Mouse (Mus musculus): ENCODE measurements around the gene Kif6. TPM values are rescaled to one million over a fixed set of nuclear protein-coding genes. Genes with fewer than 3 reads are reported as not detected.

Kif6 gene
- polyA plus RNA-seq, 1 experiment from 2014 or later, result 3.2 TPM

DNA sequence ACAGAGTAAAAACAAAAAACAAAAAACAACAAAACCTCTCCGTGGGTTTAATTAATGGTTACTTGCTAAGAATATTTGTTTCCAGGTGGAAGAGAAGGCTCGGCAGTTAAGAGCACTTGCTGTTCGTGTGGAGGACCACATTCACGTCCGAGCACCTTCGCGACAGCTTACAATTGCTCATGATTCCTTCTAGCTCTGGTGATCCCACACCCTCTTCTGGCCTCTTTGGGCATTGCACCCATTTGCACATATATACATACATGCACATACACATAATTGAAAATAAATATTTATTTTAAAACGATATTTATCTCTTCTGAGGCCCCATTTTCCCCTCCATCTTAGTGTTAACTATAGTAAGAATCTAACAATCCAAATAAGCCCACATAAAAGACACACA lies 13.9 kb downstream of the Kif6 start:
- H3K9me3 ChIP-seq, result no peaks in the 10 kb centered on the region
- no peaks in the 10 kb centered on the region for H3K27me3 ChIP-seq
- H3K4me2 ChIP-seq, result no peak overlapping the region
- 0 out of 2 replicates have a peak, but pooled peaks cover 5% of the 10 kb centered on the region for H3K4me1 ChIP-seq
- no peak for ATAC-seq (ENCODE audit: insufficient number of reproducible peaks, insufficient read depth, low FRiP score, low TSS enrichment, low read depth)
- no peak overlapping the region for H3K9ac ChIP-seq
- WGBS, result 88% methylated on average over 8 of the region's 8 CpGs
- no peak overlapping the region for H3K4me3 ChIP-seq
- H3K27ac ChIP-seq, result no peak overlapping the region
- no peaks in the 10 kb centered on the region for H3K36me3 ChIP-seq

DNA sequence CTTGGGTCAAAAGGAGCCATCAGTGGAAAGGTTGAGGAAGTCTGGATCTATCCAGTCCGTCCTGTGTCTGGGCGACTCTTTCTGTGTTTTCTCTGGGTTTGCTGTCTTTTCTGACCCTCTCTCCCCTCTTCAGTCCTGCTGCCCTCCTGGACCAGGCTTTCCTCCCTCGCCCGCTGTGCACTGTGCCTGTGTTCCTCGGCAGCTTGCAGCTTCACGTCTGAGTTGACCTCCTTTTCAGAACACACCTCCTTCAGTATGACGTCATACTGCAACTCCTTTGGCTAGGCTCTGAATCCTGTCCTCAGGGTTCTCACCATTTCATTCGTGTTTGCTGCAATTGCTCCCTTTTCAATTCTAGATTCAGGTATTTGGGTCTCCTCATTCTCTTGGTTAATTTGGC lies 18.1 kb downstream of the Kif6 start:
- Histone ChIP-seq H3K27me3 (no peaks in the 10 kb centered on the region), H3K4me2 (no peak overlapping the region), H3K9me3 (no peaks in the 10 kb centered on the region), H3K9ac (0 out of 2 replicates have a peak overlapping the region, but pooled peaks have one; percentile 27), H3K4me3 (no peak overlapping the region), H3K4me1 (no peaks in the 10 kb centered on the region), H3K27ac (no peak overlapping the region), H3K36me3 (no peaks in the 10 kb centered on the region)
- 24% methylated on average over 8 of the region's 8 CpGs for WGBS
- no peak for ATAC-seq (ENCODE audit: insufficient number of reproducible peaks, insufficient read depth, low FRiP score, low TSS enrichment, low read depth)

DNA sequence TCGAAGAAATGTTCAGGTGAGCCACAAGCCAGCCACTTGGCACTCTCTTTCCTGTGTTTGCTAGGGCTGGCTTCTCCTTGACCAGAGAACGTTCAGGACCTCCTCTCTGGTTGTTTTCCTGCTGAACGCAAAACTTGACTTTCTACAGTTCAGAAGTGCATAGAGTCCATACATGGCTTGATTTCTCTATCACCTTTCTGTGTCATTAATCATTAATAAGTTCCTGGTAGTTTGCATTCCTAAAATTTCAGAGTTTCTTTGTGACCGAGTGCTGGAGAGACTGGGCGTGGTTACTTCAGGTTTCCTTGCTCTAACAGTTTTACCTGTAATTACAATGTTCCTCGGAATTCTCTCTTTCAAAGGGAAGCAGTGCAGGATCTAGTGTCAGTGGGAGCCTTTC lies 27.0 kb downstream of the Kif6 start:
- H3K9ac ChIP-seq, result no peak overlapping the region
- no peak overlapping the region for H3K4me3 ChIP-seq
- WGBS, result 82% methylated on average over 6 of the region's 6 CpGs
- H3K4me2 ChIP-seq, result no peak overlapping the region
- H3K27ac ChIP-seq, result no peak overlapping the region
- no peak for ATAC-seq (ENCODE audit: insufficient number of reproducible peaks, insufficient read depth, low FRiP score, low TSS enrichment, low read depth)
- no peaks in the 10 kb centered on the region for H3K4me1 ChIP-seq
- H3K9me3 ChIP-seq, result no peaks in the 10 kb centered on the region
- no peaks in the 10 kb centered on the region for H3K36me3 ChIP-seq
- no peaks in the 10 kb centered on the region for H3K27me3 ChIP-seq

DNA sequence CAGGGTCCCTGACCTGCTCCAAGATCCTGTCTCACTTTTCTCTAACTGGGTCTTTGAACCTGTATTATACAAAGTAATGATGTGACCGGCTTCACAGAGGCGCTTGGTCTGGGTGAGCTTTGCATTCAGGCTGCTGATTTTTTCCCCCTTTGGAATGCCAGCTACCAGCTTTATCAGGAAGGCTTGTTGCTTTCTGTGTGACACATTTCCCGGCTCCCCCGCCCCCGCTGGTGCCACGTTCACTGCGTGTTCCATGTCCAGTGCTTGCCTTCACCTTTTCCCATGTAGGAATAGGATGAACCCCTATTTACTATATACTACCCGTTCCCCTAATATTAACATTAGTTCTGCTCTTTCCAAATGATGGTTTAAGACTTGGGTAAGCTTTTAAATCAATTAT lies 27.4 kb downstream of the Kif6 start:
- no peak for ATAC-seq (ENCODE audit: insufficient number of reproducible peaks, insufficient read depth, low FRiP score, low TSS enrichment, low read depth)
- no peak overlapping the region for H3K4me3 ChIP-seq
- no peak overlapping the region for H3K9ac ChIP-seq
- no peaks in the 10 kb centered on the region for H3K27me3 ChIP-seq
- H3K27ac ChIP-seq, result no peak overlapping the region
- H3K4me1 ChIP-seq, result no peaks in the 10 kb centered on the region
- H3K4me2 ChIP-seq, result no peak overlapping the region
- WGBS, result 93% methylated on average over 8 of the region's 8 CpGs
- no peaks in the 10 kb centered on the region for H3K9me3 ChIP-seq
- no peaks in the 10 kb centered on the region for H3K36me3 ChIP-seq

DNA sequence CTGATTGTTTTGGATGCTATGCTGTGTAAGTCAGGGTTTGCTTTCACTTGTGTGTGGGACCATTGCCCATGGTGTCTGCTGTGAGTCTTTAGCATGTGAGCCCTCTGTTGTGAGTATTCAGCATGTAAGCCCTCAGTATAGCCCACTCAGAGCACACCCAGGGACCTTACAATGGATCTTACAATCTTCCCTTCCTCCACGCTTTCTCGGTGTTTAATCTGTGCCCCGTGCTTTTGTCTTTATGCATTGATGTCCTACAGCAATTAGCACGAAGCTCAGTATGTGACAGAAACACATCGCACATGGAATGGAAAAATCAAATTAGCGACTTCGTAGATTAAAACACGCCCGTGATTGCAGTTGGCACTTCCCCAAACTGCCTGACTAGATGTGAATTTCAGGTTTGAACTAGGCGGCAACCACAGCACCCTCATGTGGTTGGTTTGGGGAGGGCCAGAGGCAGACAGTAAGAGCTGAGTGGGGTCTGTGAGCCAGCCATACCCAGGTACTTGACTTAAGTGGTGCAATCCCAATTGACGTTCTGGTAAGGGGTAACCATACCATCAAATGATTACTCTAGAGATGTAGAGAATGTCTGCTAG lies 28.1 kb downstream of the Kif6 start:
- Histone ChIP-seq H3K9me3 (no peaks in the 10 kb centered on the region), H3K36me3 (no peaks in the 10 kb centered on the region), H3K4me2 (no peak overlapping the region), H3K4me1 (no peaks in the 10 kb centered on the region), H3K9ac (no peak overlapping the region), H3K27me3 (no peaks in the 10 kb centered on the region), H3K4me3 (no peak overlapping the region), H3K27ac (no peak overlapping the region)
- ATAC-seq (ENCODE audit: insufficient number of reproducible peaks, insufficient read depth, low FRiP score, low TSS enrichment, low read depth), result no peak
- WGBS, result 86% methylated on average over 11 of the region's 11 CpGs

DNA sequence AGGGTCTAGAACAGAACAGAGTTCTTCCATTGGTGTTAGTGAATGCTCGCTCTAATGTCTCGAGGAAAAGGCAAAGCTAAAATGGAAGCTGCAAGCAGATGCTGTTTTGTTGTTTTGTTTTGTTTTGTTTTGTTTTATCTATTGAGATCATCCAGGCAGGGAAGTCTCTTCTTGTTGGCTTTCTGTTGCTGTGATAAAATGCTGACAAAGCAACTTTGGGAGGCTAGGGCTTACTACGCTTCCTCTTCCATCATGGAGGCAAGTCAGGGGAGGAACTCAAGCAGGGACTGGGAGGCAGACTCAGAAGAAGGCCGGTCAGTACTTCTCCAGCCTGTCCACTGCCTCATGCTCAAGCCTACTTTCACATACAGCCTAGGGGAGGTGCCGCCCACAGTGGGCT lies 31.3 kb downstream of the Kif6 start:
- no peak overlapping the region for H3K9ac ChIP-seq
- 0 out of 2 replicates have a peak, but pooled peaks cover 2% of the 10 kb centered on the region for H3K4me1 ChIP-seq
- no peaks in the 10 kb centered on the region for H3K36me3 ChIP-seq
- H3K9me3 ChIP-seq, result 0 out of 2 replicates have a peak, but pooled peaks cover 3% of the 10 kb centered on the region
- WGBS, result 87% methylated on average over 5 of the region's 5 CpGs
- H3K27ac ChIP-seq, result peak overlapping the region; percentile 39; the same call in 1 of the 2 replicates
- no peaks in the 10 kb centered on the region for H3K27me3 ChIP-seq
- no peak overlapping the region for H3K4me3 ChIP-seq
- no peak for ATAC-seq (ENCODE audit: insufficient number of reproducible peaks, insufficient read depth, low FRiP score, low TSS enrichment, low read depth)
- no peak overlapping the region for H3K4me2 ChIP-seq

DNA sequence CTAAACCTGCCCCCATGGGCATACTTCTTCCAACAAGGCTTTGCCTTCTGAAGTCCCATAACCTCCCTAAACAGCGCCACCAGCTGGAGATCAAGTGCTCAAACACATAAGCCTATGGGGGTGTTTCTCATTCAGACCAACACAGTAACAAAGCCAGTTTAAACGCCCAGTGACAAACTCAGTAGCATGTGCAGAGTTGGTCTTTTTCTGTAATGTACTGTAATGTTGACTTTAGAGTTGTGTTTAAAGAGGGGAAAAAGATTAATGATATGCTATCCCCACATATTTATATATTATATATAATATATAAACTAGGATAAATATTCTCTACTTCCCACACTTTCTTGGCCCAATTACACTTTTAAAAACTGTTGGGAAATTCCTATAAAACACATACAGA lies 34.0 kb downstream of the Kif6 start:
- H3K9me3 ChIP-seq, result 0 out of 2 replicates have a peak, but pooled peaks cover 3% of the 10 kb centered on the region
- no peak overlapping the region for H3K4me2 ChIP-seq
- no peak overlapping the region for H3K4me3 ChIP-seq
- no peak for ATAC-seq (ENCODE audit: insufficient number of reproducible peaks, insufficient read depth, low FRiP score, low TSS enrichment, low read depth)
- no peaks in the 10 kb centered on the region for H3K27me3 ChIP-seq
- H3K36me3 ChIP-seq, result no peaks in the 10 kb centered on the region
- no peak overlapping the region for H3K9ac ChIP-seq
- H3K4me1 ChIP-seq, result peaks cover 8% of the 10 kb centered on the region; the same call in 1 of the 2 replicates
- 75% methylated on average over 2 of the region's 2 CpGs for WGBS
- H3K27ac ChIP-seq, result no peak overlapping the region

DNA sequence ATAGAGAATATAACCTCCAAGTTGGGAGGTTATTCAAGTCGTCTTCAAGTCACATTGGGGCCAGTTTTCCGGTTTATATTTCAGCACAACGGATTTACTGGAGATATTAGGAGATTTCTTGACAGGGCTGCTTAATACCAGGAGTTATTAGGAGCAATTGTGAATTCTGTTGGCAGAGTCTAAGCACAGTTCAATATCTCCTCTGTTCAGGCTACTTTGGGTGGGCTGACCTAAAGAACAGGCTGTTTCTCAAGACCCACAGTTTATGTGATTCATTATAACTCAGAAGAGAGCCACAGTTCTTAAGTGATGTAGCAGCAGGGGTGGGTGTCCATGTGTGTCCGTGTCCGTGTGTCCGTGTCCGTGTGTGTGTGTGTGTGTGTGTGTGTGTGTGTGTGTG lies 34.5 kb downstream of the Kif6 start:
- H3K27ac ChIP-seq, result no peak overlapping the region
- ATAC-seq (ENCODE audit: insufficient number of reproducible peaks, insufficient read depth, low FRiP score, low TSS enrichment, low read depth), result no peak
- H3K4me1 ChIP-seq, result peaks cover 8% of the 10 kb centered on the region; the same call in 1 of the 2 replicates
- H3K9ac ChIP-seq, result no peak overlapping the region
- no peak overlapping the region for H3K4me3 ChIP-seq
- no peaks in the 10 kb centered on the region for H3K36me3 ChIP-seq
- H3K27me3 ChIP-seq, result no peaks in the 10 kb centered on the region
- whole genome bisulfite sequencing, result 88% methylated on average over 7 of the region's 7 CpGs
- no peak overlapping the region for H3K4me2 ChIP-seq
- H3K9me3 ChIP-seq, result 0 out of 2 replicates have a peak, but pooled peaks cover 3% of the 10 kb centered on the region

DNA sequence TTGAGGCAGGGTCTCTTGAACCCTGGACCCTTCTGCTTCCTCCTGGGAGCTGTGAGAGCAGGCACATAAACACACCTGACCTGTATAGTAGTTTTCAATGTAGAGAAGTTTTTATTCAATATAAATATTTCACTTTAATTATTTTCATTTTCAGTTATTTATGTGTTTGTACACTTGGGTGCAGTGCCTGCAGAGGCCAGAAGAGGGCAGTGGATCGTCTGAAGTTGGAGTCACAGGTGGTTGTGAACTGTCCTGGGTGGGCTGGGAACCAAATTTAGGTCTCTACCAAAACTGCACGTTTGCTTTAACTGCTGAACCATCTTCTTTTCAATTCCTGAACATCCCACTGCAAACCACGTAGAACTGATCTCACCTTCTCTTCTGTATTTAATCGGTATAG lies 35.4 kb downstream of the Kif6 start:
- Histone ChIP-seq H3K36me3 (no peaks in the 10 kb centered on the region), H3K4me2 (no peak overlapping the region), H3K4me1 (peaks cover 8% of the 10 kb centered on the region; the same call in 1 of the 2 replicates), H3K4me3 (no peak overlapping the region), H3K27ac (no peak overlapping the region), H3K9ac (no peak overlapping the region), H3K9me3 (0 out of 2 replicates have a peak, but pooled peaks cover 3% of the 10 kb centered on the region), H3K27me3 (no peaks in the 10 kb centered on the region)
- no peak for ATAC-seq (ENCODE audit: insufficient number of reproducible peaks, insufficient read depth, low FRiP score, low TSS enrichment, low read depth)
- WGBS, result 80% methylated on average over 4 of the region's 4 CpGs

DNA sequence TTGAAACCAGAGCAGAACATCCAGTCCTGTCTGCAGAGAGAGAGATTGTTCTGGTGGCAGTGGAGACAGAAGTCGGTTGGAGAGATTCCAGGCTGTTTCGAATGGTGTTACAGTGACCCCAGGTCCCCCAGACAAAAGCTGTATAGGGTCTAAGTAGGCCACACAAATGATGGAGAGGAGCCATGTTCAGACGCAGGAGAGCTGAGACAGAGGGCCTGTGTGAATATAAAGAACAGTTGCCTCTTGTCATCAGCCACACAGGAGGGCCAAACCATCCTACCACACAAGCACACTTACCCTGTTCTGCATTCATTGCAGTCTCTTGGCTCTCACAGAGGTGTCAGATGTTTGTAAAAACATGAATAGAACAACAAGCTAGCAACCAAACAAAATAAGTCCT lies 37.4 kb downstream of the Kif6 start:
- H3K9me3 ChIP-seq, result 0 out of 2 replicates have a peak, but pooled peaks cover 3% of the 10 kb centered on the region
- H3K27me3 ChIP-seq, result no peaks in the 10 kb centered on the region
- H3K4me2 ChIP-seq, result no peak overlapping the region
- ATAC-seq (ENCODE audit: insufficient number of reproducible peaks, insufficient read depth, low FRiP score, low TSS enrichment, low read depth), result no peak
- H3K9ac ChIP-seq, result no peak overlapping the region
- no peak overlapping the region for H3K4me3 ChIP-seq
- H3K36me3 ChIP-seq, result no peaks in the 10 kb centered on the region
- WGBS, result 51% methylated on average over 3 of the region's 3 CpGs
- no peak overlapping the region for H3K27ac ChIP-seq
- peaks cover 8% of the 10 kb centered on the region; the same call in 1 of the 2 replicates for H3K4me1 ChIP-seq

DNA sequence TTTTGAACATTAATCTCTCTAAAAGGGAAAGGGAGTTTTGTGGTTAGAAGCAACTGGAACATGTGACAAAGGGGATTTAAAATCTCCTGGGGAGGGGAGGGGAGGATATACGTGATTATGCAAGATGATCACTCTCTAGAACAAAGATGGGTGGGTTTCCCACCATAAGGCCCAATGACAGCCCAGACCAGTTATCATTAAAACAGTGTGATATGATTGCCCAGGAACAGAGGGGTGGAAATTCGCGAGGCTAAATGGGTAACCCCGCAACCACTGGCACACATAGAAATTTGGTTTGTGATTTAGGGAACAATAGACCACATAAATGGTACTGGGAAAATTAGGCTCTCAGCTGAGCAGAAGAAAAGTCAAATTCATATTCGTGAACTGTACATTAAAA lies 37.9 kb downstream of the Kif6 start:
- Histone ChIP-seq H3K36me3 (no peaks in the 10 kb centered on the region), H3K27ac (no peak overlapping the region), H3K4me3 (no peak overlapping the region), H3K9me3 (0 out of 2 replicates have a peak, but pooled peaks cover 3% of the 10 kb centered on the region), H3K27me3 (no peaks in the 10 kb centered on the region), H3K4me2 (no peak overlapping the region), H3K9ac (no peak overlapping the region), H3K4me1 (peaks cover 8% of the 10 kb centered on the region; the same call in 1 of the 2 replicates)
- ATAC-seq (ENCODE audit: insufficient number of reproducible peaks, insufficient read depth, low FRiP score, low TSS enrichment, low read depth), result no peak
- WGBS, result 73% methylated on average over 5 of the region's 5 CpGs

DNA sequence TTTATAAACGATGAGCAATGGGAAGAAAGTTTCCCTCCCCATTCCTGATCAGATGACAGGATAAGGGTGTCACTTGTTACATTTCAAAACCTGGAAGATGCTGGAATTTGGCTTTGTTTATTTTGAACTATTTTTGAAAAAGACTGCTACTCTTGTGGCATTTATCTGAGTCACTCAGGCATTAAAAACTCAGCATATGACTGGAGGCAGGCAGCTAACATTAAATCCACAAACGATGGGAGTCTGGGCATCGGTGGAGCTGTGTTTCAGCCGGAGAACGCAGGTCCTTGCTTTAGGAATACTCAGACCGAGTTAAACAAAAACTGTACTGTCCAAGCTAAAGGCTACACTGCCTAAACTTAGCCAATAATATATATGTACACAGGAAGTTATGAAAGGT lies 46.7 kb downstream of the Kif6 start:
- ATAC-seq (ENCODE audit: insufficient number of reproducible peaks, insufficient read depth, low FRiP score, low TSS enrichment, low read depth), result no peak
- 0 out of 2 replicates have a peak, but pooled peaks cover 4% of the 10 kb centered on the region for H3K4me1 ChIP-seq
- WGBS, result 67% methylated on average over 6 of the region's 6 CpGs
- no peak overlapping the region for H3K27ac ChIP-seq
- H3K9me3 ChIP-seq, result no peaks in the 10 kb centered on the region
- no peaks in the 10 kb centered on the region for H3K36me3 ChIP-seq
- no peak overlapping the region for H3K4me3 ChIP-seq
- H3K9ac ChIP-seq, result no peak overlapping the region
- no peaks in the 10 kb centered on the region for H3K27me3 ChIP-seq
- H3K4me2 ChIP-seq, result no peak overlapping the region
